ENCODE assay signal across 19 mouse cellular contexts in the genomic region with DNA sequence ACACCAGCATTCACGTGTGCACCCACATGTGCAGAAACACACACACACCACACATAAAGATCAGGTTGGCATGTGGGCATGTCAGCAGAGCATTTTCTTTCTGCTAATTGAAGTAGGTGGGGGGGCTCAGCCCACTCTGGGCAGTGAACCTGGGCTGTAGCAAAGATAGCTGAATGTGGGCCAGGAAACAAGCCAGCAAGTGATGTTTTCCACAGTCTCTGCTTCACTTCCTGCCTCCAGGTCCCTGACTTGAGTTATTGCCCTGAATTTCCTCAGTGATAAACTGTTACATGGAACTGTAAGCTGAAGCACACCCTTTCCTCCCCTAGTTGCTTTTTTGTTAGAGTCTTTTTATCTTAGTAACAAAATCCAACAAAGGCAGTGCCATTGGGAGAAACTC. TPM values are rescaled to one million over a fixed set of nuclear protein-coding genes. Genes with fewer than 3 reads are reported as not detected.
DNase-seq lines count a peak whose midpoint lies in the region; ATAC-seq and TF ChIP-seq lines count a peak whose summit lies in the region.
"Had no signal": no experiment of that assay in that cellular context is flagged by ENCODE, and none has a peak within 500 bp of the region (broad histone marks: within the 10 kb centered on the region; RNA-seq: fewer than 3 reads in every experiment).

No protein-coding gene starts in this region.

- 58% methylated on average over 1 of the region's 1 CpGs for WGBS in heart, embryonic 16.5 days
- whole genome bisulfite sequencing in thymus, adult 2 months: 96% methylated on average over 1 of the region's 1 CpGs

- no peak overlapping the region for H3K27ac ChIP-seq in heart, embryonic 16.5 days (ENCODE audit: low read length)
- H3K27ac ChIP-seq in thymus, adult 2 months (ENCODE audit: control insufficient read depth, insufficient read depth, low read length): no peak overlapping the region
- no peak overlapping the region for H3K27ac ChIP-seq in left cerebral cortex, adult 2 months
- H3K27ac ChIP-seq: embryonic facial prominence, embryonic 12.5 days; intestine, embryonic 15.5 days; midbrain, embryonic 15.5 days had no signal

- intact Hi-C loops in left cerebral cortex, adult 2 months (cut with DNase I): no loop called here

- H3K36me3 ChIP-seq in heart, embryonic 16.5 days (ENCODE audit: control insufficient read depth, insufficient read depth): no peaks in the 10 kb centered on the region
- no peaks in the 10 kb centered on the region for H3K36me3 ChIP-seq in thymus, adult 2 months (ENCODE audit: control insufficient read depth, insufficient read depth, low read length)
- H3K36me3 ChIP-seq: embryonic facial prominence, embryonic 12.5 days; G1E; intestine, embryonic 15.5 days; midbrain, embryonic 15.5 days had no signal

- TF ChIP-seq POLR2A in thymus, adult 2 months (IDR thresholded peaks at IDR 0.05; ENCODE audit: control insufficient read depth, extremely low read depth, insufficient read depth, low read length, poor library complexity): no peak

- no peaks in the 10 kb centered on the region for H3K4me1 ChIP-seq in heart, embryonic 16.5 days (ENCODE audit: control insufficient read depth, insufficient read depth, low read length)
- H3K4me1 ChIP-seq in thymus, adult 2 months (replicated peaks; ENCODE audit: control insufficient read depth, insufficient read depth, low read length): peaks cover 6% of the 10 kb centered on the region
- H3K4me1 ChIP-seq: embryonic facial prominence, embryonic 12.5 days; intestine, embryonic 15.5 days; midbrain, embryonic 15.5 days had no signal

- H3K4me2 ChIP-seq in heart, embryonic 16.5 days (ENCODE audit: low read depth, low read length): no peak overlapping the region
- H3K4me2 ChIP-seq: embryonic facial prominence, embryonic 12.5 days; intestine, embryonic 15.5 days; midbrain, embryonic 15.5 days had no signal

- H3K9ac ChIP-seq in heart, embryonic 16.5 days (ENCODE audit: low read length): no peak overlapping the region
- H3K9ac ChIP-seq: embryonic facial prominence, embryonic 12.5 days; intestine, embryonic 15.5 days; liver, postnatal 0 days; midbrain, embryonic 15.5 days had no signal

- no peaks in the 10 kb centered on the region for H3K9me3 ChIP-seq in heart, embryonic 16.5 days (replicated peaks; ENCODE audit: control insufficient read depth, low read length)
- H3K9me3 ChIP-seq: embryonic facial prominence, embryonic 12.5 days; G1E; intestine, embryonic 15.5 days; midbrain, embryonic 15.5 days had no signal

- ATAC-seq in heart, embryonic 16.5 days (replicated peaks; ENCODE audit: extremely low read depth, insufficient read depth, low FRiP score): 0 out of 2 replicates have a peak, but pooled peaks have one; percentile 39
- ATAC-seq in hematopoietic stem cell, adult 5-6 weeks (replicated peaks in 1 of 2; ENCODE audit: insufficient read depth in 1 of 2, low FRiP score in 2 of 2, low TSS enrichment in 1 of 2, low read depth in 1 of 2, poor library complexity in 2 of 2, severe bottlenecking in 2 of 2): peak; percentile 43 to 54; a peak in 3 of 4 replicates
- ATAC-seq: forebrain, embryonic 16.5 days; intestine, embryonic 15.5 days; liver, postnatal 0 days; midbrain, embryonic 15.5 days had no signal

- no peaks in the 10 kb centered on the region for H3K27me3 ChIP-seq in heart, embryonic 16.5 days (ENCODE audit: control insufficient read depth, insufficient read depth, low read length)
- H3K27me3 ChIP-seq in thymus, adult 2 months (ENCODE audit: control insufficient read depth, insufficient read depth, low read length): no peaks in the 10 kb centered on the region
- H3K27me3 ChIP-seq: embryonic facial prominence, embryonic 12.5 days; intestine, embryonic 15.5 days; midbrain, embryonic 15.5 days had no signal

- no peak overlapping the region for H3K4me3 ChIP-seq in heart, embryonic 16.5 days (ENCODE audit: low read length)
- H3K4me3 ChIP-seq in thymus, adult 2 months (ENCODE audit: control insufficient read depth, insufficient read depth, low read length): no peak overlapping the region
- H3K4me3 ChIP-seq in left cerebral cortex, adult 2 months: no peak overlapping the region
- H3K4me3 ChIP-seq: embryonic facial prominence, embryonic 12.5 days; intestine, embryonic 15.5 days; midbrain, embryonic 15.5 days had no signal

- DNase-seq in heart, adult 11 months: no peak
- peak; percentile 8 for DNase-seq in thymus, postnatal 0 days (ENCODE audit: low spot score)
- DNase-seq in thymus, adult 2 months: no peak
- peak; percentile 8 to 11 for DNase-seq in kidney, postnatal 36 days
- no peak for DNase-seq in left cerebral cortex, adult 2 months (ENCODE audit: extremely low spot score in 1 of 2, low spot score in 2 of 2)
- no peak for DNase-seq in layer of hippocampus, postnatal 10 days (ENCODE audit: low spot score in 2 of 2)
- DNase-seq: adrenal gland, postnatal 36 days; cerebellum, adult 8-10 months; liver; liver, postnatal 0 days; retina, postnatal 1 day; right cerebral cortex, postnatal 4 days had no signal

- TF ChIP-seq CTCF in thymus, adult 2 months (IDR thresholded peaks at IDR 0.05; ENCODE audit: borderline replicate concordance, control insufficient read depth, extremely low read depth, insufficient read depth, low read length, poor library complexity): no peak
- TF ChIP-seq CTCF in left cerebral cortex, adult 2 months (IDR thresholded peaks at IDR 0.05): no peak

RNA-seq across cellular contexts. Expression of gene Fam107b, which starts 6.1 kb away (rescaled TPM):
- 22.0 and 34.4 TPM in 2 replicates for polyA plus RNA-seq in heart, embryonic 16.5 days (2015; fragmentation: Nextera tagmentation; extraction: Ambion mirVana)
- polyA plus RNA-seq in thymus, postnatal 0 days (2015; fragmentation: Nextera tagmentation; extraction: Ambion mirVana): 98.3 and 115 TPM in 2 replicates
- 81.3 and 98.8 TPM in 2 replicates for polyA plus RNA-seq in thymus, adult 2 months (2012; rRNA removed)
- 624 and 986 TPM in 2 replicates for total RNA-seq in hematopoietic stem cell, adult 5-6 weeks (2017)
- total RNA-seq in left cerebral cortex, adult 2 months (2021): 1 to 10 TPM; 7.9 to 10.0 TPM
- total RNA-seq in layer of hippocampus, postnatal 10 days (2021): 10 to 100 TPM; 22.3 to 25.6 TPM

Comparison
In these comparisons a context has a peak if more than half of its experiments do, and no peak if none do; other contexts are left out.
1. DNase-seq: peak in thymus, postnatal 0 days (single experiment) and kidney, postnatal 36 days (2 of 2); none in heart, adult 11 months (single experiment), thymus, adult 2 months (single experiment), left cerebral cortex, adult 2 months (0 of 2) and layer of hippocampus, postnatal 10 days (0 of 2).
2. RNA of gene Fam107b, which starts 6.1 kb away (total RNA-seq): 624 to 986 TPM in hematopoietic stem cell, adult 5-6 weeks; 22.3 to 25.6 TPM in layer of hippocampus, postnatal 10 days and 7.9 to 10.0 TPM in left cerebral cortex, adult 2 months; every median in the first group is over 10 times any median in the second.